Mouse (Mus musculus) lung, postnatal 0 days (tissue): ENCODE measurements around the gene Fgd2.

Experiments
- CTCF ChIP-seq: IDR thresholded peaks from 2 replicates; pipeline ENCODE4 v1.5.1; 2016; ENCODE audit warnings: antibody characterized with exemption, mild to moderate bottlenecking
- EP300 ChIP-seq: IDR thresholded peaks from 2 replicates; pipeline ENCODE4 v1.6.1; 2016; ENCODE audit warnings: antibody characterized with exemption, mild to moderate bottlenecking, control low read depth

DNA sequence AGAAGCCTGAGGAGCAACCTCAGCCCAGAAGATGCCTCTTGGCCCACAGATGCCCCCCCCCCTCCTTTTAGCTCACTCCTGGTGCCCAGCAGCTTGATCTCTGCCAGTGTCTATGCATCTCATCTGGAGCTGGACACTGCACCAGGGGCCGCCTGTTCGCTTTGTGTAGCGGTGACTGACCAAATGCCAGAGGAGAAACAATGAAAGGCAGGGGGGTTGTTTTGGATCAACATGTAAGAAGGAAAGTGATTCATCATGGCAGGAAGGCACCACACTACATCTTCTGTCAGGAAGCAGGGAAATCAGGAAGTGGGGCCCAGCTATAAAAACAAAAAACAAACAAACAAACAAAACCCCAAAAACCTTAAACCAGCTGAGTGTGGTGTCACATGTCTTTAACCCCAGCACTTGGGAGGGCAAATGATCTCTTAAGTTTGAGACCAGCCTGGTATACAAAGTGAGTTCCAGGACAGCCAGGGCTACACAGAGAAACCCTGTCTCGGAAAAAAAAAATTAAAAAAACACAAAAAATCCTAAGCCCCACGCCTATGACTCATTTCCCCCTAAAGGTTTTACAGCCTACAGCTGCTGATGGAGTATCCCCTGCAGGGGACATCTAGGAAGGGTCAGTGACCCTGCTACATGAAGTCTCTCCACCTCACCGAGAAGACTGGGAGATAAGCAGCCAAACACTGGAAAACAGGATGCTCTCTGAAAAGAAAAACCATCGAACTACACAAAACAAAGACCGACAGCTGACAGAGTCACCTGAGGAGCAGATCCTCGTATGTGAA is 44.8 kb upstream of the Fgd2 start:
- no peak for TF ChIP-seq CTCF
- no peak for TF ChIP-seq EP300
